Mouse (Mus musculus) kidney, embryonic 14.5 days (tissue): ENCODE data around the gene Tyk2. TPM values are rescaled to one million over a fixed set of nuclear protein-coding genes. Genes with fewer than 3 reads are reported as not detected.

Source experiments
- ATAC-seq: fragments of 200-750 bp; cut with Nextera tagmentation; 2 replicates; pipeline ENCODE4 v1.8.0; 2017; ENCODE audit warnings: moderate number of reproducible peaks, mild to moderate bottlenecking, moderate TSS enrichment, moderate library complexity; ENCODE audit not compliant: low FRiP score, low TSS enrichment
- H3K27ac ChIP-seq: fragments of 300-500 bp; sonication (generic); 2 replicates; pipeline ENCODE4 v1.5.1; 2014; ENCODE audit warnings: low read depth, mild to moderate bottlenecking, low read length, moderate library complexity, mixed read lengths
- H3K27me3 ChIP-seq: fragments of 300-500 bp; sonication (generic); 2 replicates; pipeline ENCODE4 v1.6.1; 2014; ENCODE audit warnings: mild to moderate bottlenecking, low read length; ENCODE audit not compliant: control insufficient read depth, insufficient read depth
- H3K36me3 ChIP-seq: fragments of 300-500 bp; sonication (generic); 2 replicates; pipeline ENCODE4 v1.6.1; 2014; ENCODE audit warnings: low read length, mixed read lengths; ENCODE audit not compliant: control insufficient read depth, insufficient read depth
- H3K4me1 ChIP-seq: fragments of 300-500 bp; sonication (generic); 2 replicates; pipeline ENCODE4 v1.6.1; 2014; ENCODE audit warnings: low read length, mixed read lengths; ENCODE audit not compliant: control insufficient read depth, insufficient read depth
- H3K4me2 ChIP-seq: fragments of 300-500 bp; sonication (generic); replicated peaks from 2 replicates; pipeline ENCODE4 v1.6.1; 2014; ENCODE audit warnings: low read depth, mild to moderate bottlenecking, low read length
- H3K4me3 ChIP-seq: fragments of 300-500 bp; sonication (generic); 2 replicates; pipeline ENCODE4 v1.5.1; 2014; ENCODE audit warnings: mild to moderate bottlenecking, low read length
- H3K9ac ChIP-seq: fragments of 300-500 bp; sonication (generic); 2 replicates; pipeline ENCODE4 v1.6.1; 2014; ENCODE audit warnings: low read depth, mild to moderate bottlenecking, low read length, moderate library complexity
- H3K9me3 ChIP-seq: fragments of 300-500 bp; sonication (generic); 2 replicates; pipeline ENCODE4 v1.6.1; 2016; ENCODE audit warnings: low read length; ENCODE audit not compliant: control insufficient read depth
- WGBS: fragments of 180-500 bp; shearing (Covaris S2); extraction: QIAGEN DNeasy Blood & Tissue Kit; methylation state at CpG from one replicate; pipeline ENCODE4 v1.1.7; 2014; 5-methylcytosine and 5-hydroxymethylcytosine counted together
- microRNA-seq: library from miRNA; unstranded; fragments of <30 nt; microRNA quantifications from one replicate; pipeline ENCODE4, GENCODE M21; 2016
- polyA plus RNA-seq: library from polyadenylated mRNA; unstranded; fragments of >200 nt; fragmentation: Nextera tagmentation; extraction: Ambion mirVana; gene quantifications from 2 replicates; pipeline ENCODE4 v1.2.1, GENCODE M21; 2014

The Tyk2 gene
- polyA plus RNA-seq, 1 experiment from 2014 or later = 8.7 TPM

DNA sequence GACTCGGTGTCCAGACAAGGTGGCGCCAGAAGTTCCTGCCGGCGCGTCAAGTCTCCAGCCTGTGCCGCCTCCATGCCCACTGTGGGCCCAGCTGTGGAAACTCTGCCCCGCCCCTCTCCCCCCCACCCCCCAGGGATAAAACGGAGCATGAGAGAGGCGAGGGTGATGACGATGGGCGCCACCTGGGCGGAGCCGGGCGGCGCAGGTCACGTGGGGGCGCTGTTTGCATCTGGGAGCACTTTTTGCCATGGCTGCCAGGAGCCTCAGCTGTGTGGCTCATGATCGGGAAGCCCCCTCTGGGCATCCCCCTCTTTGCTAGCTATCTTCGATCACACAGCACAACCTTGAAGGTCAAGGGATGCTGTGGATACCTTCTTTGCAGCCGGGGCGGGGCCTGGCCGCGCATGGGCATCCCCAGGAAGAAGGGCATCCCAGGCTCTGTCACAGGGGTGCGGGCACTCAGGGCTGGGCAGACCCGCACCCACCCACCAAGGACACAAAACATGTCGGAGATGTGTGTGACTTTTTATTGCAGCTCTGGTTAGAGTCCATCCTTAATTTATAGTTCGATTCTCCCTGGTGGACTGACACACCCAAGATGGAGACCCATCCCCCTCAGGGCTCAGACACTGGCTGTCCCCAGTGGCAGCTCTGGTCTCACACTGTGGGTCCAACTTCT lies 63.9 kb downstream of the Tyk2 start, which contains the start of gene Zglp1:
Gene Zglp1, minus strand, starts transcription at position 88 of the 679 bp plus-strand sequence.
- peaks cover 49% of the 10 kb centered on the region for H3K36me3 ChIP-seq
- no peak within 1 kb of the TSS for H3K4me3 ChIP-seq
- H3K9me3 ChIP-seq = no peaks in the 10 kb centered on the region
- 86% methylated on average over 26 of the region's 27 CpGs for WGBS
- H3K27ac ChIP-seq = no peak within 1 kb of the TSS
- no peaks in the 10 kb centered on the region for H3K27me3 ChIP-seq
- peaks cover 2% of the 10 kb centered on the region; the same call in 1 of the 2 replicates for H3K4me1 ChIP-seq
- no peak within 1 kb of the TSS for H3K4me2 ChIP-seq
- no peak within 1 kb of the TSS for H3K9ac ChIP-seq
- no peak for ATAC-seq

DNA sequence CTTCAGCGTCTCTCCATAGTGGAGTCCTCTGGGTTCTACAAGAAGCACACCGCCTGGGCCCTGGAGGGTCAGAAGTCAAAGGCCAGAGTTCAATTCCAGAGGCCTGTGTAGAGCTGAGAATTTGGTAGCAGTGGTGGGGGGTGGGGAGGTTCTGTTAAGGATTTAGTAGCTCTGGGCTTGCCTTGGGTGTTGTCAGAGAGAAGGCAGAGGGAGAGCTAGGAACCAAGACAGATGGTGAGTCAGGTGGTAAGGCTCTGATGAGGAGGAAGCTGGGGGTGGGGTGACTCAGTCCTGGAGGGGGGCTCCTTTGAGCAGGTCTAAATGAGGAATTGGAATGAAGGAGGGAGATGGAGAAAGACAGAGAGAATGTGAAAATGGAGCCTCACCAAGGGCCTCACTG lies 68.1 kb downstream of the Tyk2 start:
- no peaks in the 10 kb centered on the region for H3K27me3 ChIP-seq
- H3K4me1 ChIP-seq = no peaks in the 10 kb centered on the region
- H3K4me2 ChIP-seq = no peak overlapping the region
- WGBS = 85% methylated on average over 2 of the region's 2 CpGs
- no peak overlapping the region for H3K4me3 ChIP-seq
- no peaks in the 10 kb centered on the region for H3K9me3 ChIP-seq
- peaks cover 38% of the 10 kb centered on the region for H3K36me3 ChIP-seq
- no peak for ATAC-seq
- H3K27ac ChIP-seq = no peak overlapping the region
- no peak overlapping the region for H3K9ac ChIP-seq

Small RNA genes within 50 kb of the gene (microRNA-seq; reads per million reads assigned to microRNA genes)
- 0.84 reads per million for gene Mir7082

Other genes with a start within 250 kb of the Tyk2 start
- gene Ppan, start 243.1 kb downstream of the Tyk2 start, polyA plus RNA-seq = 82.3 and 90.0 TPM in 2 replicates
- gene Eif3g, start 232.6 kb downstream of the Tyk2 start, polyA plus RNA-seq = 327 and 329 TPM in 2 replicates
- gene Dnmt1, start 171.4 kb downstream of the Tyk2 start, polyA plus RNA-seq = 71.8 and 87.1 TPM in 2 replicates
- 26.7 and 36.1 TPM in 2 replicates for gene S1pr2, start 154.5 kb downstream of the Tyk2 start, polyA plus RNA-seq
- gene Mrpl4, start 128.5 kb downstream of the Tyk2 start, polyA plus RNA-seq = 145 and 146 TPM in 2 replicates
- gene Icam1, start 115.3 kb downstream of the Tyk2 start, polyA plus RNA-seq = 7.1 and 10.3 TPM in 2 replicates
- 0.45 and 0.49 TPM in 2 replicates for gene Icam4, start 101.9 kb downstream of the Tyk2 start, polyA plus RNA-seq
- 0.20 TPM in 1 of 2 replicates, not detected in the other for gene Icam5, start 99.2 kb downstream of the Tyk2 start, polyA plus RNA-seq
- 2.1 TPM in 1 of 2 replicates, not detected in the other for gene Zglp1, start 64.2 kb downstream of the Tyk2 start, polyA plus RNA-seq
- gene Gm49373, start 58.1 kb downstream of the Tyk2 start, polyA plus RNA-seq = 0.64 and 0.90 TPM in 2 replicates
- 62.6 and 82.3 TPM in 2 replicates for gene Fdx1l, start 57.6 kb downstream of the Tyk2 start, polyA plus RNA-seq
- gene Gm38431, start 39.2 kb downstream of the Tyk2 start, polyA plus RNA-seq = 2.8 and 3.1 TPM in 2 replicates
- gene Raver1, start 39.2 kb downstream of the Tyk2 start, polyA plus RNA-seq = 70.6 and 96.0 TPM in 2 replicates
- 366 and 377 TPM in 2 replicates for gene Cdc37, start 18.7 kb upstream of the Tyk2 start, polyA plus RNA-seq
- gene Pde4a, start 34.5 kb upstream of the Tyk2 start, polyA plus RNA-seq = 13.7 and 14.0 TPM in 2 replicates
- 26.8 and 34.2 TPM in 2 replicates for gene Keap1, start 108.1 kb upstream of the Tyk2 start, polyA plus RNA-seq
- 0.07 and 0.19 TPM in 2 replicates for gene S1pr5, start 117.2 kb upstream of the Tyk2 start, polyA plus RNA-seq
- 35.5 and 43.7 TPM in 2 replicates for gene Atg4d, start 134.1 kb upstream of the Tyk2 start, polyA plus RNA-seq
- 15.3 and 18.6 TPM in 2 replicates for gene Kri1, start 156.7 kb upstream of the Tyk2 start, polyA plus RNA-seq
- 45.3 and 56.2 TPM in 2 replicates for gene Cdkn2d, start 160.2 kb upstream of the Tyk2 start, polyA plus RNA-seq
- 33.7 and 36.0 TPM in 2 replicates for gene Ap1m2, start 181.1 kb upstream of the Tyk2 start, polyA plus RNA-seq
- gene Slc44a2, start 189.5 kb upstream of the Tyk2 start, polyA plus RNA-seq = 46.2 and 80.5 TPM in 2 replicates
- gene Ilf3, start 236.6 kb upstream of the Tyk2 start, polyA plus RNA-seq = 122 and 235 TPM in 2 replicates